Mouse (Mus musculus): Measurements from ENCODE around the gene Psg16.
"Not testable (repeated sequence)": the region's sequence is repeated elsewhere in the genome, so short reads cannot be mapped to it uniquely, and the experiment has no call there.

Psg16 gene

DNA sequence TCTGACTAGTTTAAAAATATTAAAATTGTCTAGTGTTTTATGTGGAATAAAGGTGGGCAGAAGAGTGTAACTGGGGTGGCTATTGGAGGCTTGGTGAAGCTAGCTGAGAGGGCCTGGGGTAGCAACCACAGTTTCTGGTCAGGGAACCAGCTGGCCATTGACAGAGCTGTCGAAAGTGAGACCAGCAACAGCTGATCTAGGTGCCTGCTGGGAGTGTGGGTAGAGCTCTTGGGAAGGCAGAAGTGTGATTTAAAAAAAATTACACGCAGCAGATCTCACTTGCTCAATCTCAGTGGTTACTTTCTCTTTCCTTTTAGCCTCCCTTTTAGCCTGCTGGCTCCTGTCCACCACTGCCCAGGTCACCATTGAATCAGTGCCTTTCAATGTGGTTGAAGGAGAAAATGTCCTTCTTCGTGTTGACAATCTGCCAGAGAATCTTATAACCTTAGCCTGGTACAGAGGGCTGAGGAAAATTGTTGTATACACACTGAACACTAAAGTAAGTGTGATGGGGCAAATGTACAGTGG, 16.3 kb downstream of the Psg16 start:
- DNase-seq (ENCODE audit: low read depth, low spot score): no peak

DNA sequence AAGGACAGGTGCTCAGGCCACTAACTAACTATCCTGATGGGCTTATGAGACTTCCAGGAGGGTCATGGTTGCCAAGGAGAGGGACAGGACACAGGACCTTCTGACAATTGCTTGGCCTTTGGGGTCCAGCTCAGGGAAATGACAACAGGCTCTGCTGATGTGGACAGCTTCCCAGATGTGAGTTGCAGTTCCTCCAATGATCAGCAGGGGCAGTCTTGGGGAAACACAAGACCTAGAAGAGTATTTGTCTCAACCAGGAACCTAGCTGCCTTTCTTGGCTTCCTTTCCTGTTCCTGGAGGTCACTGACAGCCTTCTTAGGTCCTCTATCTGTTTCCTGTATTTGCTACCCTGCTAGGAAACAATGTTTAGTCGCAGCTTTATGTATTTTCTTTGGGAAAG, 17.4 kb downstream of the Psg16 start:
- no peak for DNase-seq (ENCODE audit: low read depth, low spot score)

DNA sequence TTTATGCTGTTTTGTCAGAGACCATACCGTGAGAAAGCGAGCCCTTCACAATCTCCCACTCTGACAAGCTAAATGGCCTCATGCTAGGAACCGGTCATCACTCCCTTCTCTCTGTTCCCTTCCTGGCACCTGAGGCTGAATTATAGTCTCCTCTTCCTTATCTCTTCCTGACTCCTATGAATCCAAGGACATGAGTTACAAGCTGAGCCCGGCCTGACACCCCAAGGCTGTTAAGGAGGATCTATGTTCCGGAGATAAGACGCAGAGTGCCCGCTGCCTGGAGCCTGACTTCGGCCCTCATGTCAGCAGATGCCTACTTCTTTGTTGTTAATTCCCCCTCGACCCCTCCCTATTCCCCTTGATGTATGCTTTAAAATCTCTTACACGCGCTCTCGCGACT, 27.8 kb downstream of the Psg16 start:
- DNase-seq (ENCODE audit: low read depth, low spot score): not testable (repeated sequence)

DNA sequence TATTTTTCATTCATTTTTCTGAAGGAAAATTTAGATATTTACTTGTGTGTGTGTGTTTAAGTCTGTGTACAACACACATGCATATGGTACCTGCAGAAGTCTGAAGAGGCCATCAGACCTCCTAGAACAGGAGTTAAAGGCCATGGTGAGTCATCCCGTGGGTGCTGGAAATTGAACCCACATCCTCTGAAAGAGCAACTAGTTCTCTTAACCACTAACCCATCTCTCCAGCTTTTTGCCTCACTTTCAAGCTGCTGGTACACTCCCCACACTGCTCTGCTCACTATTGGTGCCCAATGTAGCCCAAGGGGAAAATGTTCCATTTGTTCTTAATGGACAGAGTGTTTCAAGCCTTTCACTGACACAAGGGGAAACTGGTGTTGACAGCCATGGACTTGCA, 61.5 kb downstream of the Psg16 start:
- no peak for DNase-seq (ENCODE audit: low read depth, low spot score)

DNA sequence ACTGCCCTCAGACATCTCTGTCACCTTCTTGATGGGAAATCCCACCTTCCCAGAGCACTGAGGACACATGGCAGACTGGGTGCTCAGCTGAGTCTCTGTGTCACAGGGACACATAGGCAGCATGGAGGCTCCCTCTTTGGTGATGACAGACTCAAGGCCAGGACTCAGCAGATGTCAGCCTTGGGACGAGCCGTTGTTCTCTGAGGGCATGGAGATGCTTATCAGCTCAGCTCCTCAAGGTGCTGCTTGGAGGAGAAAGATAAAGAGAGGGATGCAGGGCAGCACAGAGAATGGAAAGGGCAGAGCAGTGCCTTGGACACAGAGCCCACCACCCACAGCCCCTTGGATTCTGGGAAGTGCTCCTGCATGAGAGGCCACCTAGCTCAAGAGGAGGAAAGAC, 76.1 kb downstream of the Psg16 start, which contains the start of gene Ceacam3:
Gene Ceacam3, plus strand, starts transcription at position 352 of the 400 bp plus-strand sequence.
- DNase-seq (ENCODE audit: low read depth, low spot score): no peak

DNA sequence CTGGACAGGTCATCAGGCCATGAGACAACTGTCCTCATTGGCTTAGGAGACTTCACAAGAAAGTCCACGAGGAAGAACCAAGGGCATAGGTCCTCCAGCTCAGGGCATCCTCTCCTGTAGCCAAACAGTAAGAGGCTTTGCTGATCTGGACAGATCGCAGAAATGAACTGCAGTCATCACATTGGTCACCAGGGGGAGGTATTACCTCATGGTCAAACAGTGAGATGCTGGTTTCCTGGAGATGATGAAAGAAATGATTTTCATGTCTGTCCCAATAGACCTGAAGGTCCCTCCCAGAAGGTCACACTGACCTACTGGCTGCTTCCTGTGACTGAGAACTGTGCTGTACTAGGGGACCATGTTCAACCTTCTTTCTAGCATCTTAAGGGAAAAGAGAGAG, 81.8 kb downstream of the Psg16 start:
- DNase-seq (ENCODE audit: low read depth, low spot score): peak; percentile 16

DNA sequence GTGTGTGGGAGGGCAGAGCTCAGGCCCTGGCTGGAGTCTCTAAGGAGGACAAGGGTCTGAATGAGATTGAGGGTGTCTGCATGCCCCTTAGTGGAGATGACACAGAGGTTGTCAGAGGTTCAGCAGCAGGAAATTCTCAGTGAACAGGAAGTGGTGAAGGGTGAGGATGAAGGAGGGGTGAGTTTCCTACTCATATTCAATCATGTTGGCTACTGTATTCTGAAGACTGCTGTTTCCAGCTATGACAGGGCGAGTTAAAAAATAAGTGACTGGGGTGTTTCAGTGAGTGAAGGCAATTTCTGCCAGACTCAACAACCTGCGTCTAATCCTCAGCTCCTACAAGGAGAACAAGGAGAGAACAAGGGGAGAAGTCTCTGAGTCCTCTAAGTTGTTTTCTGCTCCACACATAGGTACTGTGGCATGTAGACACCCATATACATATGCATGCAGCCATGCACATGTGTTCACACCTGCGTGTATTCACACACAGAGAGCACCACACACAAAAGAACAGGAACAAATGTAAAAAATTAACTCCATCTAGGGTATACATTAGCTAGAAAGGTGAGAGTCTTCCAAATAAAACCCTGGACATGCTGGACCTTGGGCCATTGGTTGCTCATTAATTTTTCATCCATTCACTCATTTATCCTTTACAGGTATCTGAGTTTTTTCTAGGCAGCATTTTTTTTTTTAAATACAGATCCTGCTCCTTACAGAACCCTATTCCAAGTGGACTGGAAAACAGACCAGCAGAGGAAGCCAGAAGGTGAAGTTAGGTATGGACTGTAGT, 83.2 kb downstream of the Psg16 start:
- DNase-seq (ENCODE audit: low read depth, low spot score): no peak

DNA sequence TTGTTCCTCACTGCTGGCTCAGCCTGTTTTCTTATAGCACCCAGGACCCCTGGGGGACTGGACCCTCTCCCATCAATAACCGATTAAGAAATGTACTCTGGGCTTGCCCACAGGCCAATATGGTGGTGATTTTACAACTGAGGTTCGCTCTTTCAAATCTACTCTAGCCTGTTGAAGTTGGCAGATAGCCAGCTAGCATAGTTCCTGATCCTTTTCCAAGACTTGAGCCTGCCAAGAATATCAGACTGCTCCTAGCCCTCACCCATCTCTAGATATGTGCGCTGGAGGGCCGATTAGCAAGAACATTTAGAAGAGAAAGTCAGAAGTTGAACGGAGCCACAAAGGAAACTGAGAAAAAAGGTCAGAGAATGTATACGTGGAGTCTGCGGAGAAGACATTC, 85.2 kb downstream of the Psg16 start:
- DNase-seq (ENCODE audit: low read depth, low spot score): no peak

DNA sequence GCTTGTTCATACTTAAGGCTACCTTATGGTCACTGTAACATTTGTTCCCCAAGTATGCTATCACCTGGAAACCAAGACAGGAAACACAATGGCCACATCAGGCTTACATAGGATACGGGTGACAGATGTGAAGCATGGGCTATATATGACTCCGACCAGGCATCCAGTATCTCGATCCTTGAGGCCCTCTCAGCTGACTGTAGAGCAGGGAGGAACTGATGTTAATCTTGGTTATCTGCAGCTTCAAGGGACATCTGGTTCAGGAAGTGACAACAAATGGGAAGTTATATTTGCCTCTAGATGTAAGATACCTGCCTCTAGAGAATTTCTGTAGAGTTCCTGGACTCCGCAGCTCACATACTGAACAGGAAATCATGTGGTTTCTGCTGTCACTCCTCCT, 98.0 kb downstream of the Psg16 start:
- no peak for DNase-seq (ENCODE audit: low read depth, low spot score)
